Mouse (Mus musculus) MEL (cell line): ENCODE measurements around the gene Nup88.

ENCODE experiments used
- MAFK ChIP-seq: IDR thresholded peaks from 2 replicates; pipeline ENCODE4 v1.6.1; 2011; ENCODE audit warnings: low read depth, mild to moderate bottlenecking, low read length, improper control_type of control experiment, borderline replicate concordance
- POLR2A ChIP-seq, 2 experiments: IDR thresholded peaks; 2 replicates each; pipeline ENCODE4 v1.6.1; 2011 to 2012; ENCODE audit warnings: low read length in 2 of 2, mild to moderate bottlenecking in 2 of 2, control low read depth in 1 of 2, improper control_type of control experiment in 1 of 2, low read depth in 1 of 2, moderate library complexity in 1 of 2; ENCODE audit not compliant: control insufficient read depth in 1 of 2, insufficient read depth in 1 of 2, poor library complexity in 1 of 2

DNA sequence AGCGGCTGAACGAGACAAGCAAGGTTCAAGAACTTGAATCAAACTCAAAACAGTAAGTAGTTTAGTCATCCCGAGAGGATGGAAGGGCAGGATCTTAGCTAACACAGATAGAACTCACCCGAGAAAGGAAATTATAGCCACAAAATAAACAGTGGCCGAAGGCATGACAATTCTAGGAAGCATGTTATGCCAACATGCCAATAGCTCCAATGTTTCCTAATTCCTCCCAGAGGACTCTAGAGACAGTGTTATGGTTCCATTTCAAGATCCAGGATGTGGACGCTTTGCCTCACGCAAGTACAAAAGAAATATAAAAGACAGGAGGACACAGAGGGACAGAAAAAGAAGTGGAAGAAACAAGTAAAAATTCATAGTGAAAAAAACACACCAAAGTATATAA lies 38.1 kb upstream of the Nup88 start:
- no peak for TF ChIP-seq MAFK
- no peak for TF ChIP-seq POLR2A (IDR thresholded peaks at IDR 0.05; ENCODE audit: control insufficient read depth in 1 of 2, insufficient read depth in 1 of 2, low read depth in 1 of 2, low read length in 2 of 2, poor library complexity in 1 of 2)
